Mouse (Mus musculus) lung, postnatal 0 days (tissue): ENCODE results near the gene Dnah12. TPM values are rescaled to one million over a fixed set of nuclear protein-coding genes. Genes with fewer than 3 reads are reported as not detected.

Experiments
- ATAC-seq: fragments of 200-750 bp; cut with Nextera tagmentation; 2 replicates; pipeline ENCODE4 v1.8.0; 2017; ENCODE audit warnings: moderate library complexity
- DNase-seq: peaks from one replicate; pipeline ENCODE4 v3.0.0-alpha.2; 2016; ENCODE audit warnings: low spot score
- H3K27ac ChIP-seq: fragments of 300-500 bp; sonication (generic); 2 replicates; pipeline ENCODE4 v1.5.1; 2014; ENCODE audit warnings: antibody characterized with exemption, mild to moderate bottlenecking, low read length, mixed read lengths
- H3K27me3 ChIP-seq: fragments of 300-500 bp; sonication (generic); replicated peaks from 2 replicates; pipeline ENCODE4 v1.6.1; 2014; ENCODE audit warnings: low read length, mixed read lengths; ENCODE audit not compliant: insufficient read depth
- H3K36me3 ChIP-seq: fragments of 300-500 bp; sonication (generic); 2 replicates; pipeline ENCODE4 v1.6.1; 2014; ENCODE audit warnings: low read length, mixed read lengths; ENCODE audit not compliant: insufficient read depth
- H3K4me1 ChIP-seq: fragments of 300-500 bp; sonication (generic); 2 replicates; pipeline ENCODE4 v1.6.1; 2014; ENCODE audit warnings: antibody characterized with exemption, low read depth, low read length, mixed read lengths; ENCODE audit not compliant: insufficient read depth
- H3K4me2 ChIP-seq: fragments of 300-500 bp; sonication (generic); replicated peaks from 2 replicates; pipeline ENCODE4 v1.6.1; 2014; ENCODE audit warnings: low read depth, mild to moderate bottlenecking, low read length, moderate library complexity, mixed read lengths
- H3K4me3 ChIP-seq: fragments of 300-500 bp; sonication (generic); 2 replicates; pipeline ENCODE4 v1.5.1; 2014; ENCODE audit warnings: low read depth, low read length
- H3K9ac ChIP-seq: fragments of 300-500 bp; sonication (generic); replicated peaks from 2 replicates; pipeline ENCODE4 v1.6.1; 2014; ENCODE audit warnings: low read depth, mild to moderate bottlenecking
- H3K9me3 ChIP-seq: fragments of 300-500 bp; sonication (generic); 2 replicates; pipeline ENCODE4 v1.6.1; 2016; ENCODE audit warnings: low read length, mixed read lengths
- CTCF ChIP-seq: IDR thresholded peaks from 2 replicates; pipeline ENCODE4 v1.5.1; 2016; ENCODE audit warnings: antibody characterized with exemption, mild to moderate bottlenecking
- EP300 ChIP-seq: IDR thresholded peaks from 2 replicates; pipeline ENCODE4 v1.6.1; 2016; ENCODE audit warnings: antibody characterized with exemption, mild to moderate bottlenecking, control low read depth
- WGBS: fragments of 180-500 bp; shearing (Covaris S2); extraction: QIAGEN DNeasy Blood & Tissue Kit; methylation state at CpG from one replicate; pipeline ENCODE4 v1.1.7; 2014; 5-methylcytosine and 5-hydroxymethylcytosine counted together
- polyA plus RNA-seq: library from polyadenylated mRNA; unstranded; fragments of >200 nt; fragmentation: Nextera tagmentation; extraction: Ambion mirVana; gene quantifications from 2 replicates; pipeline ENCODE4 v1.2.1, GENCODE M21; 2015

Gene Dnah12
- polyA plus RNA-seq, 1 experiment from 2014 or later: 1.6 TPM

DNA sequence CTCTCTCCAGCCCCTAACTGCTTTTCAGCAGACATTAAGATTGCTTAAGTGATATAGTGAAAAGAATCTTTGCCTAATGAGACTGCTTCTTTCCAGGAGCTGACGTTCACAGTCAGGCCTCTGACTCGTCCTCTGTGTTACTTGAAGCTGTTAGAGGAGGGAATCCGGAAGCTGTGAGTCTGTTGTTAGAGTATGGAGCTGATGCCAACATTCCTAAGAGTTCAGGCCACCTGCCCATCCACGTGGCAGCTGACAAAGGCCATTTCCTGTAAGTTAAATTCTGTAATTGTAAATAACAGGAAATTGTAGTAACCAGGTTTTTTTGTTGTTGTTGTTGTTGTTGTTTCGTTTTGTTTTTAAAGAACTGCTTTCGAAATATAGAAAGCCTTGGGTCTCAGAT is 218.1 kb downstream of the Dnah12 start:
- Histone ChIP-seq H3K4me2 (no peak overlapping the region), H3K9ac (no peak overlapping the region), H3K9me3 (no peaks in the 10 kb centered on the region), H3K36me3 (no peaks in the 10 kb centered on the region), H3K27ac (no peak overlapping the region), H3K27me3 (no peaks in the 10 kb centered on the region), H3K4me3 (no peak overlapping the region), H3K4me1 (no peaks in the 10 kb centered on the region)
- DNase-seq (peak; percentile 58), ATAC-seq (0 out of 2 replicates have a peak, but pooled peaks have one; percentile 35)
- WGBS: 46% methylated on average over 6 of the region's 6 CpGs
- TF ChIP-seq CTCF: no peak
- TF ChIP-seq EP300: no peak

DNA sequence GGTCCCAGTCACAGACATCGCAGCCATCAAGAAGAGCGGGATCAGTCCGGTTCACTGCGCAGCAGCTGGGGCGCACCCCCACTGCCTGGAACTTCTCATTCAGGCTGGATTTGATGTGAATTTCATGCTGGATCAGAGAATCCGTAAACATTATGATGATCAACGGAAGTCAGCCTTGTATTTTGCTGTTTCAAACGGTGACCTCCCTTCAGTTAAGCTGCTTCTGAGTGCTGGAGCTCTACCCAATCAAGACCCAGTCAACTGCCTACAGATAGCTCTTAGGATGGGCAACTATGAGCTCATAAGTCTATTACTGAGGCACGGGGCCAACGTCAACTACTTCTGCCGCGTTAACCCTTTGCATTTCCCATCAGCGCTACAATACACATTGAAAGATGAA is 218.8 kb downstream of the Dnah12 start:
- ATAC-seq (no peak), DNase-seq (no peak)
- Histone ChIP-seq H3K9ac (no peak overlapping the region), H3K27ac (no peak overlapping the region), H3K36me3 (no peaks in the 10 kb centered on the region), H3K9me3 (no peaks in the 10 kb centered on the region), H3K4me1 (no peaks in the 10 kb centered on the region), H3K4me2 (no peak overlapping the region), H3K27me3 (no peaks in the 10 kb centered on the region), H3K4me3 (no peak overlapping the region)
- WGBS: 85% methylated on average over 13 of the region's 13 CpGs
- no peak for TF ChIP-seq CTCF
- no peak for TF ChIP-seq EP300

DNA sequence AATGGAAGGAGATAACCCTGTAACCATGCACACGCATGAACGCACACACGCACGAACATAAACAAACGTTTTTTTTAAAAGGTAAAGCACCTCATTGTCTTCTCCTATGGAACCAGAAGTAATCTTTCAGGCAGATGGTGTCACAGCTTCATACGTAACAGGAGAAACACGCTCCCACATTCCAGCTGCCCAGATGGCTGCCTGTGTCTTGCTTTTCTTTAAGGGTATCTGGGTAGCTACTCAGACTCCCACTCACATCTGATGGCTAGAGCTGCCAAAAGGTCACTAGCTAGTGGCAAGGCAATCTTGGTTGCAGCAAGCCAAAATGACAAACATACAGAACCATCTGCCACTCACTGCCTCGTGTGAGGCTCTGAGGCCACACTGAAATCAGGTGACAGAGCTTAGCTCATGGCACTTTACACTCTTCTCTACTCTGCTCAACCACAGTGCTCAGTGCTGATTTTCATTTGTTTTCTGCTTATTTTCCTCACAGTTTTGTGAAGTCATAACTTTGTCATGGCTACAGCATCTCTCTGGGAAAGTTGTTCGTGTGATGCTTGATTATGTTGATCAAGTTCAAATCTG is 220.7 kb downstream of the Dnah12 start:
- no peaks in the 10 kb centered on the region for H3K4me1 ChIP-seq
- ATAC-seq (no peak), DNase-seq (no peak)

DNA sequence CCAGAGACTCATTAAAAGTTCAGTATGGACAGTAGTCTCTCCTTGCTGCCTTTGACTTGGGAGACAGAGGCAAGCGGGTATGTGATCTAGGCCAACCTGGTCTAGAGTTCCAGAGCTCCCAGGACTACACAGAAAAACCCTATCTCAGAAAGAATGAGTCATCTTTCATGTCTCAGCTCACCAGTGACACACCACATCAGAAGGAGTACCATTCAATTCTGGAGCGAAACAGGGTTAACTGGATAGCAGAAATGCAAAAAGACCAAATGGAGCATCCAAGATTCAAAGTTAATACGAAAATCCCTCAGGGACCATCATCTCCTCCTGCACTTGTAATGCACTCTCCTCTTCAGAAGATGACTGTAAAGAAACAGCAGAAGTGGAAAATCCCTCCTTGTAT is 226.2 kb downstream of the Dnah12 start:
- H3K9me3 ChIP-seq: no peaks in the 10 kb centered on the region
- DNase-seq (no peak), ATAC-seq (no peak)
- peaks cover 12% of the 10 kb centered on the region; the same call in 1 of the 2 replicates for H3K36me3 ChIP-seq
- no peak overlapping the region for H3K4me2 ChIP-seq
- TF ChIP-seq CTCF (no peak), EP300 (no peak)
- no peak overlapping the region for H3K4me3 ChIP-seq
- no peaks in the 10 kb centered on the region for H3K4me1 ChIP-seq
- no peak overlapping the region for H3K9ac ChIP-seq
- 90% methylated on average over 3 of the region's 3 CpGs for WGBS
- no peaks in the 10 kb centered on the region for H3K27me3 ChIP-seq
- no peak overlapping the region for H3K27ac ChIP-seq

More for the DNA sequence above, 220.7 kb downstream of the Dnah12 start:
- no peak overlapping the region for H3K27ac ChIP-seq
- TF ChIP-seq EP300: no peak
- TF ChIP-seq CTCF: no peak
- no peaks in the 10 kb centered on the region for H3K27me3 ChIP-seq
- H3K9me3 ChIP-seq: no peaks in the 10 kb centered on the region
- no peaks in the 10 kb centered on the region for H3K36me3 ChIP-seq
- no peak overlapping the region for H3K4me3 ChIP-seq
- no peak overlapping the region for H3K4me2 ChIP-seq
- no peak overlapping the region for H3K9ac ChIP-seq
- WGBS: 73% methylated on average over 9 of the region's 9 CpGs

DNA sequence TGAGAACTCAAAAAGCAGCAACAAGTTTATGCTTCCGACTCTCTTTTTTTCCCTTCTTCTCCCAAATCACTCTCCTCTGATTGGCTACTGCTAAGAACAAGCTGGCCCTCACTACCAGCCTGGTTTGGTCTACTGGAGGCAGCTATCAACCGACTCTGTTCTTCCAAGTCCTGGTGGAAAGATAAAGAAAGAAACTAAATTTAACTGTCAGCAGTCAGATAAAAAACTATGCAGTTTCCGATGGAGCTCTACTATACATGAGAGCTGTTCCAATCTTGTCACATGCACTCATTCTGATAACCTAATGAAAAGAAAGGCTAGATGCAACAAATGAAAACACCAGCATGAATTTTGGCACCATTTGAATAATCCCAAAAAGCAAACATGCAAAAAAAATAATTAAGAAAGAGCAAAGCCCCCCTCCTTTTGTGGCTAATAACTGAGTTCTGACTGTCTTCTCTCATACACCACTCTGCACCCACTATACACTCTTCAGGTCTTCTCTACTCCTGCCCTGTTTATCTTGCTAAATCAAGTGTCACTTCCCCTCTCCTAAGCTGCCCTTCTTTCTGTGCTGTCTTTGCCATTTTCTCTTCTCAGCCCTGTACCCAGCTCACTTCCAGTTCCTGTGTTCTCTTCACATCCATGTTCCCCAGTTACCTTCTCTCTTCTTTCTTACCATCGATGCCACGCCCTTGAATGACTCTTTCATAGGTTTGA is 230.8 kb downstream of the Dnah12 start:
- no peak overlapping the region for H3K27ac ChIP-seq
- no peak overlapping the region for H3K4me3 ChIP-seq
- ATAC-seq: no peak
- TF ChIP-seq EP300: no peak
- TF ChIP-seq CTCF: no peak
- H3K27me3 ChIP-seq: no peaks in the 10 kb centered on the region
- 81% methylated on average over 5 of the region's 5 CpGs for WGBS
- peaks cover 24% of the 10 kb centered on the region for H3K36me3 ChIP-seq
- H3K9me3 ChIP-seq: no peaks in the 10 kb centered on the region
- no peaks in the 10 kb centered on the region for H3K4me1 ChIP-seq
- no peak overlapping the region for H3K9ac ChIP-seq
- DNase-seq: no peak
- H3K4me2 ChIP-seq: no peak overlapping the region

DNA sequence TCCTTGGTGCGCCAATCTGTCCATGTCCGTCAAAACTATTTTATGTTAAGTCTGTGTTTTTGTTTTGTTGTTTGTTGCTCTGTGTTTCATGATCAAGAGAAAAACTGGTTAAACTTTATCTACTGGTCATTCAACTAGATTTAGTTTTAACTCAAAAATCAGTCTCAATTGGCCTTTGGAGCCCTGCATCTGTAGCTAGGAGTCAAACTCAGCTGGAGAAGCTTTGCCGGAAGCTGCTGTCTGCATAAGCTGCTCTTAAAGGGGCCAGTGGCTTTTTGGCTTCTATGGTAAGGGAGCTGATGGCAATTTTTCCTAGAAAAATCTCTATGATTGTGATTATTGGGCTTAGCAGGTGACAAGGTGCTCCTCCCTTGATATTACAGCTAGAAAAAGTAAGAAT is 241.8 kb downstream of the Dnah12 start:
- Histone ChIP-seq H3K27ac (no peak overlapping the region), H3K4me3 (no peak overlapping the region), H3K9me3 (no peaks in the 10 kb centered on the region), H3K4me1 (no peaks in the 10 kb centered on the region), H3K4me2 (no peak overlapping the region), H3K27me3 (no peaks in the 10 kb centered on the region), H3K36me3 (no peaks in the 10 kb centered on the region), H3K9ac (no peak overlapping the region)
- TF ChIP-seq CTCF (no peak), EP300 (no peak)
- no peak for DNase-seq
- ATAC-seq: no peak
- WGBS: 91% methylated on average over 3 of the region's 3 CpGs
